Mouse (Mus musculus) forebrain, embryonic 15.5 days (tissue): ENCODE results near the gene Tsr1. TPM values are rescaled to one million over a fixed set of nuclear protein-coding genes. Genes with fewer than 3 reads are reported as not detected.

Experiments used
- ATAC-seq: fragments of 200-750 bp; cut with Nextera tagmentation; replicated peaks from 2 replicates; pipeline ENCODE4 v1.8.0; 2017; ENCODE audit warnings: mild to moderate bottlenecking, moderate TSS enrichment, moderate library complexity
- H3K27ac ChIP-seq: fragments of 300-500 bp; sonication (generic); replicated peaks from 2 replicates; pipeline ENCODE4 v1.5.1; 2015; ENCODE audit warnings: mild to moderate bottlenecking, inconsistent platforms
- H3K27me3 ChIP-seq: fragments of 300-500 bp; sonication (generic); 2 replicates; pipeline ENCODE4 v1.6.1; 2015; ENCODE audit warnings: inconsistent platforms
- H3K36me3 ChIP-seq: fragments of 300-500 bp; sonication (generic); 2 replicates; pipeline ENCODE4 v1.6.1; 2015; ENCODE audit warnings: mild to moderate bottlenecking, inconsistent platforms
- H3K4me1 ChIP-seq: fragments of 300-500 bp; sonication (generic); 2 replicates; pipeline ENCODE4 v1.6.1; 2015; ENCODE audit warnings: inconsistent platforms
- H3K4me2 ChIP-seq: fragments of 300-500 bp; sonication (generic); replicated peaks from 2 replicates; pipeline ENCODE4 v1.6.1; 2015; ENCODE audit warnings: mild to moderate bottlenecking, inconsistent platforms
- H3K4me3 ChIP-seq: fragments of 300-500 bp; sonication (generic); 2 replicates; pipeline ENCODE4 v1.5.1; 2015; ENCODE audit warnings: mild to moderate bottlenecking, inconsistent platforms
- H3K9ac ChIP-seq: fragments of 300-500 bp; sonication (generic); replicated peaks from 2 replicates; pipeline ENCODE4 v1.6.1; 2015; ENCODE audit warnings: mild to moderate bottlenecking, inconsistent platforms
- H3K9me3 ChIP-seq: fragments of 300-500 bp; sonication (generic); 2 replicates; pipeline ENCODE4 v1.6.1; 2016; ENCODE audit warnings: inconsistent platforms
- WGBS: fragments of 180-500 bp; shearing (Covaris S2); methylation state at CpG from one replicate; pipeline ENCODE4 v1.1.7; 2015; ENCODE audit warnings: mixed read lengths; 5-methylcytosine and 5-hydroxymethylcytosine counted together
- microRNA-seq: library from miRNA; unstranded; fragments of <30 nt; microRNA quantifications from one replicate; pipeline ENCODE4, GENCODE M21; 2016
- polyA plus RNA-seq: library from polyadenylated mRNA; unstranded; fragments of >200 nt; fragmentation: Nextera tagmentation; extraction: Ambion mirVana; gene quantifications from 2 replicates; pipeline ENCODE4 v1.2.1, GENCODE M21; 2015

Tsr1 gene
- polyA plus RNA-seq, 1 experiment from 2014 or later: 34.4 TPM

DNA sequence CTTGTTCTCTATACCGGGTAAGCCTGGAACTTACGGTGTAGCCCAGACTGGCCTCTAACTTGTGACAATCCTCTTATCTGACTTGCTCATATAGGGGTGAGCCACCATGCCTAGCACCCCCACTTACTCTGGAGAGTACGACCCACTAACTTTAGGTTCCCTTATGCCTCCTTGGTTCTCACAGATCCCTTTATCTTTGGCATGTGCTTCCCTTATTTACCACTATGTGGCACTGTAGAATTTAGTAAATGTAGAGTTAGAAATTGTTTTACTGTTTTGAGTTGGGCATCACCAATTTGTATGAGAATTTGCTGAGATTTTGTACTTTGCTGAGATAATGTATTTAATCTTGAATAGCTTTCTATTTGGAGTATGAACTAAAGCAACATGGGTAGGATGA, 48.5 kb downstream of the Tsr1 start:
- no peak for ATAC-seq
- 76% methylated on average over 3 of the region's 3 CpGs for WGBS
- Histone ChIP-seq H3K4me1 (no peaks in the 10 kb centered on the region), H3K9ac (no peak overlapping the region), H3K9me3 (no peaks in the 10 kb centered on the region), H3K4me3 (no peak overlapping the region), H3K4me2 (no peak overlapping the region), H3K27ac (no peak overlapping the region), H3K27me3 (no peaks in the 10 kb centered on the region), H3K36me3 (peaks cover 38% of the 10 kb centered on the region; the same call in 1 of the 2 replicates)

DNA sequence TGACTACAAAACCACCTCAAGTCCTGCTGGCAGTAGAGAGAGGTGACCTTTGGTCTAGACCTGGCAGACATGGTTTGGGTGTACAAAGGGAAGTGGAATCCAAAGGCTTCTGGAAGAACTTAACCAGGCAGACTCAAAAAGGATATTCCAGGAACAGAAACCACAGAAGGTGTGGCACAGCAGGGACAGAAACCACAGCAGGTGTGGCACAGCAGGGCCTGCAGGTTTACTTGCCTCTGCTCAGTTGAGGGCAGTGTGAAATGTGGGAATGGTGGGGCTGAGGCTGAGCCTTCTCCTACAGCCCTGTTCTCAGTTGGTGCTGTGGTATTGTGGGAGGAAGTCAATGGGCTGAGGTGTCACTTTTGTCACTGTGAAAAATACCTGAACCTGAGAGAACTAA, 57.0 kb downstream of the Tsr1 start:
- Histone ChIP-seq H3K4me3 (no peak overlapping the region), H3K27me3 (no peaks in the 10 kb centered on the region), H3K36me3 (peaks cover 9% of the 10 kb centered on the region; the same call in 1 of the 2 replicates), H3K9ac (no peak overlapping the region), H3K4me1 (no peaks in the 10 kb centered on the region), H3K9me3 (no peaks in the 10 kb centered on the region), H3K4me2 (no peak overlapping the region), H3K27ac (no peak overlapping the region)
- ATAC-seq: no peak

GRCm38 (mm10) chr11:74956006-74956405, 58.1 kb downstream of the Tsr1 start:
- Histone ChIP-seq H3K4me2 (no peak overlapping the region), H3K4me3 (no peak overlapping the region), H3K4me1 (no peaks in the 10 kb centered on the region), H3K9me3 (no peaks in the 10 kb centered on the region), H3K27ac (no peak overlapping the region), H3K36me3 (peaks cover 6% of the 10 kb centered on the region; the same call in 1 of the 2 replicates), H3K9ac (no peak overlapping the region), H3K27me3 (no peaks in the 10 kb centered on the region)
- ATAC-seq: no peak

DNA sequence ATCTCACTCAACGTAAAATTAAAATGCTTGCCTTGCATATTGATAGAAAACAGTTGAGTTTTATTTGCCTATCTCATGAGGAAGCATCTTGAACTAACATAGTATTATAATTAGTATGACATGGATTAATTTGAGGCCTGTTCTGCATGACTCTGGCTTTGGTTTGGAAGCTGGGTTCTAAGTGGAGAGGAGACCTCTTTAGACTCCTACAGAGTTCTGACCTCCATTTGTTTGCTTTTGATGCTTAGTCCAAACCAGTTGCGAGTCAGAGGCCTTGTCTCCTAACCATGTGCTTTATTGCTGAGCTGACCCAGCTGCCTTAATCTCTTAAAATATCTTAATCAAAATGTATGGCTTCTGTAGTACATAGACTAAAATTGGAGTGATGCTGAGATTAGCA, 59.7 kb downstream of the Tsr1 start:
- ATAC-seq: no peak
- H3K4me2 ChIP-seq: no peak overlapping the region
- no peaks in the 10 kb centered on the region for H3K4me1 ChIP-seq
- H3K27me3 ChIP-seq: no peaks in the 10 kb centered on the region
- H3K36me3 ChIP-seq: peaks cover 6% of the 10 kb centered on the region; the same call in 1 of the 2 replicates
- WGBS: 95% methylated on average over 2 of the region's 2 CpGs
- H3K9ac ChIP-seq: no peak overlapping the region
- H3K4me3 ChIP-seq: no peak overlapping the region
- no peak overlapping the region for H3K27ac ChIP-seq
- no peaks in the 10 kb centered on the region for H3K9me3 ChIP-seq

Small RNA genes within 50 kb of the gene (microRNA-seq; reads per million reads assigned to microRNA genes)
- gene Mir6926: 0.66 reads per million

Other genes with a start within 250 kb of the Tsr1 start
- 11.9 and 12.5 TPM in 2 replicates for gene Cluh, start 248.6 kb upstream of the Tsr1 start, polyA plus RNA-seq
- gene Pafah1b1, start 173.4 kb upstream of the Tsr1 start, polyA plus RNA-seq: 58.3 and 59.8 TPM in 2 replicates
- gene Mettl16, start 127.2 kb upstream of the Tsr1 start, polyA plus RNA-seq: 54.3 and 55.5 TPM in 2 replicates
- gene Mnt, start 67.2 kb upstream of the Tsr1 start, polyA plus RNA-seq: 10.0 and 10.1 TPM in 2 replicates
- gene Sgsm2, start 1.0 kb upstream of the Tsr1 start, polyA plus RNA-seq: 14.3 and 14.6 TPM in 2 replicates
- gene Smg6, start 27.8 kb downstream of the Tsr1 start, polyA plus RNA-seq: 18.4 and 19.0 TPM in 2 replicates
- 41.6 and 45.1 TPM in 2 replicates for gene Srr, start 27.9 kb downstream of the Tsr1 start, polyA plus RNA-seq